Mouse (Mus musculus) layer of hippocampus, adult 8-10 months (tissue): ENCODE data around the gene Gm3285. TPM values are rescaled to one million over a fixed set of nuclear protein-coding genes. Genes with fewer than 3 reads are reported as not detected.
A peak's percentile ranks its signal among the peaks of the same experiment; 100 is the strongest.

Source experiments
- DNase-seq, 2 experiments: peaks; one replicate each; pipeline ENCODE4 v3.0.0; 2022; ENCODE audit warnings: low spot score in 2 of 2
- total RNA-seq, 4 experiments: library from RNA; stranded (reverse); gene quantifications; 2 replicates each; pipeline ENCODE4 v1.2.4; 2022

Gene Gm3285
- total RNA-seq, 4 experiments from 2014 or later, result not detected

DNA sequence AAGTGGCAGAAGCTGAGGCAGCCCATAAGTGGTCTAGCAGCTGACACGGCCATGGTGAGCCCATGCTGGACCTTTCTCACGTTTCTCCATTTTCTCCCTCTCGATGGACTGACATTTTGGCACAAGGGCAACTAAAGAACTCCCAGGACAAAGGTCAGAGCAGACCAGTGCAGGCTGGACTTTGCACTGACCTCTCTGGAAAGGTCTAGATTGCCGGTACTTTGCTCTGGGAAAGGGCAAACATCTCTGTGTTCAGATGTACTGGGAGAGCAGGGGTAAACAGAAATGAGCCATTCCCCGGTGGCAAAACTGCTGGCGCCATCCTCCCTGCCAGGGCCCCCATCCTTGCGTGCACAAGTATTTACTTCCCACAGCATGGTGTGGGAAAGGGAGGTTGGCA is 38.4 kb downstream of the Gm3285 start:
- no peak for DNase-seq

DNA sequence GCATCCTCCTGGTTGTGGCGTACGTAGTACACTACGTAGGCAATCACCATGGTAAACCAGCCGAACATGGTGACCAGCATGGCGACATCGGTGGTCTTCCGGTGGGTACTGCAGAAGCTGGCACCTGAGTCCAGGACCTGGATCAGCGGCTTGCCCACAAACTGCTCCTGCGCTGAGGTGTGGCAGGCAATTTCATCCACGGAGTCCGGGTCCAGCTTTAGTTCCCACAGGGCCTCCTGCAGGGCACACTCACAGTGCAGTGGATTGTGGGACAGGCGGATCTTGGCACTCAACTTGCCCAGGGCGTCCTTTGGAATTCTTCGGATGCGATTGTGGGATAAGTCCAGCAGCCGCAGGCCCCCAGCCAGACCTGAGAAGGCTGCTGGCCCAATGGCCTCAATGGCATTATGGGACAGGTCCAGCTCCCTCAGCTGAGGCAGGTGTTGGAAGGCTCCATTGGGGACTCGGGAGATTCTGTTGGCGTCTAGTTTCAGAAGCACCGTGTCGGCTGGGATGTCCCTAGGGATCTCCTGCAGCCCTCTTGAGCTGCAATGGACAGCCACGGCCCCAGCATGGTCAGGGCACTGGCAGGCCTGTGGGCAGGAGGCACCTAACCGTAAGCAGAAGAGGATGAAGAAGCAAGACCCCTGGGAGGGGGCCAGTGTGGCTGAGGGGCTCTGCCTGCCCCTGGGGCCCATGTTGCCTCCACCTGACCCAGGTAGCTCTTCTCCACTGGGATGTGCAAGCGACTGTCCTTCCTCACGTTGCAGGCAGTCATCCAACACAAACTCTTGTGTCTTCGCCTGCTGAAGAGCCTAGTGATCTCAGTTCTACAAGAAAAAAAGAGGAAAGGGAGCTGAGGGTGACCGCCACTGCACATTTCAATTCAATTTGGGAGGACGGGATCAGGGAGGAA is 39.4 kb downstream of the Gm3285 start:
- DNase-seq, result no peak

DNA sequence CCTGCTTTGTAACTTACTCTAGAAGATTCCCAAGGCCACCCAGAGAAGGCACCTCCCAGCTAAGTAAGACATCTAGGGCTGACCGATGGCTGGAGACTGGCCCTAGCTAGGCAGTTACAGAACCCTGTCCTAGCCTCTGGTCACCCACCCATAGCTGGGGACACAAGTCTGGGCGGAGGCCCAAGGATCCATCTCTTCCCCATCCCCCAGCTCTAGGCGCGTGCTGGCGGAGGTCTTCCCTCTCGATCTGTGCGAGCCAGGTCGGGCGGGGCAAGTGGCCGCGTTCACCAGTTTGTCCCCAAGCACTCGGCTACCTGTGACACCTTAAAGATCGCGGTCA is 40.1 kb downstream of the Gm3285 start:
- DNase-seq, result no peak

DNA sequence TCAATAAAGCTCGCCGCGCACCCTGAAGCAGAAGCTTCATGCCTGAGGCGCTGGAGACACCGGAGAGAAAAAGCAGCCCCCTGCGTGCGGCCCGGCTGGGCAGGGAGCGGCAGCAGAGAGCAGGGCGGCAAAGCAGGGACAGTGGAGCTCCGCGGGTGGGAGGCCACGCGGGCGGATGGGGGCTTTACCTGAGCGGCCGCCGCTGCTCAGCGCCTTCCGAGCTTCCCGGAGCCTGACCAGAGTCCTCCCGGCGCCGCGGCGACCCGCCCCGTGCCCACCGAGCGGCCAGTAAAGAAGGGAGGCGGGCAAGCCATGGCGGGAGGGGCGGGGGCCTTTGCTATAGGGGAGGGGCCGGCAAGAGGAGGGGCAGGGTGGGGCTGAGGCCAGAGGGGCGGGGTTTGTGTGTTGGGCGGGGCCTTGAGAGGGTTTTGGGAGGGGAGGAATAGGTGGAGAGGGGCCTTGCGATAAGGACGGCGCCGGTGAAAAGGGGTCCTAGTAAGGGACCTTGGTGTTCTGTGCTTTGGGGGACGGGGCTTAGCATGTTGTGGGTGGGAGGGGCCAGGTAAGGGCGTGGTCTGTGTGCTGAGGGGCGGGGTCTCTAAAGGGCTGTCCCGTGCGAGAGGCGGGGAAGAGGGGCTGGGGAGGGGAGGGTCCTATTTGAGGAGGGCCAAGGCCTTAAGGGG is 40.6 kb downstream of the Gm3285 start, which contains the start of gene Lrrc3:
Lrrc3 (minus strand) TSS at position 326 of the 683 bp plus-strand sequence.
- no peak for DNase-seq

DNA sequence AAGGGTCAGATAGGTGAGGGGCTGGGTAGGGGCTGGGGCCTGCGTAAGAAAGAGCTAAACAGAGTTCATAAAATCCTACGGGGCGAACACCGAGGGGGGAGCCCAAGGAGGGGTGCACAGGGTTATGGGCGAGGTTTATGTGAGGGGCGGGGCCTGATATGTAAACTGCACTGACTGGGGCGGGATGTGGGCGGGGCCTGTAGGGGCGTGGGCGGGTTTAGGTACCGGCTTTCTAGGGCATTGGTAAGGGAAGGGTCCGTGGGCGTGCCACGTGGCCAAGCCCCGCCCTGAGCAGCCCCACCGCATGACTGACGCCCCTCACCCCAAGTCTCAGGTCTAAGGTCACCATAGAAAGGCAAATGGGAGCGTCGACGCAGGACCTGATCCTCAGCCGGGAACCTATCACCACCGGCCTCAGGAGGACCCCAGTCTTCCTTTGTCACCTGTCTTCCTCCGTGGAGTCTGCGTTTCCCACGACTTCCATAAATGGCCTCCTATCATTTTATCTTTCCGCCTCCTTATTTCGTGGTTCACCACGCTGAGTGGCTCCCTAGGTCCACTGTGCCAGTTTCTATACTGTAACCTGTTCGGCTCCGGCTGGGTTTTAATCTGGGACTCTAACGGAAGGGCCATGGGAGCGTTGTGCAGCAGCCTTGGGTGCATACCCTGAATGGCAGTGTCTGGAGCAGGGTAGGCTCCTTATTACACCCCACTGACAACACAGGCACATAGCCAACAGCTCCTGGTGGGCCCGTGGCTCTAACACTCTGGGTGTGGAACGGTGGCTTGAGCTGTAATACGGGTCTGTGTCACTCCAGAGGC is 41.3 kb downstream of the Gm3285 start:
- DNase-seq, result peak in 1 of 2 experiments; percentile 23

Other genes starting within 250 kb of the Gm3285 start
- 10 to 100 TPM; 64.2 to 89.9 (median 76.6) TPM for gene Ube2g2, start 239.7 kb upstream of the Gm3285 start, total RNA-seq
- not detected for gene Tspear, start 175.4 kb upstream of the Gm3285 start, total RNA-seq
- gene Gm19402, start 171.2 kb upstream of the Gm3285 start, total RNA-seq, result not detected
- gene Gm9508, start 164.7 kb upstream of the Gm3285 start, total RNA-seq, result not detected
- gene Gm10272, start 155.3 kb upstream of the Gm3285 start, total RNA-seq, result not detected
- not detected for gene Gm10024, start 150.5 kb upstream of the Gm3285 start, total RNA-seq
- gene Gm10142, start 146.2 kb upstream of the Gm3285 start, total RNA-seq, result not detected
- not detected for gene Krtap12-1, start 141.4 kb upstream of the Gm3285 start, total RNA-seq
- gene Gm10100, start 135.5 kb upstream of the Gm3285 start, total RNA-seq, result not detected
- not detected for gene Gm18596, start 119.3 kb upstream of the Gm3285 start, total RNA-seq
- gene Gm9736, start 110.6 kb upstream of the Gm3285 start, total RNA-seq, result not detected
- gene Gm3233, start 102.3 kb upstream of the Gm3285 start, total RNA-seq, result not detected
- gene Gm3238, start 90.7 kb upstream of the Gm3285 start, total RNA-seq, result not detected
- not detected for gene Gm7138, start 85.0 kb upstream of the Gm3285 start, total RNA-seq
- not detected for gene Gm3250, start 79.4 kb upstream of the Gm3285 start, total RNA-seq
- gene Gm7137, start 73.8 kb upstream of the Gm3285 start, total RNA-seq, result not detected
- gene Gm9639, start 66.9 kb upstream of the Gm3285 start, total RNA-seq, result not detected
- gene Gm19668, start 62.8 kb upstream of the Gm3285 start, total RNA-seq, result not detected
- gene Gm9507, start 50.1 kb upstream of the Gm3285 start, total RNA-seq, result not detected
- not detected for gene Gm2696, start 47.3 kb upstream of the Gm3285 start, total RNA-seq
- gene Krtap10-4, start 34.9 kb upstream of the Gm3285 start, total RNA-seq, result not detected
- not detected for gene Krtap10-10, start 26.0 kb upstream of the Gm3285 start, total RNA-seq
- gene Gm36176, start 15.2 kb upstream of the Gm3285 start, total RNA-seq, result not detected
- gene Gm10318, start 9.1 kb upstream of the Gm3285 start, total RNA-seq, result not detected
- 1 to 10 TPM; 4.5 to 7.7 (median 5.4) TPM for gene Lrrc3, start 40.6 kb downstream of the Gm3285 start, total RNA-seq
- gene Trpm2, start 108.6 kb downstream of the Gm3285 start, total RNA-seq, result 10 to 100 TPM; 43.0 to 47.6 (median 45.7) TPM
- gene 1810043G02Rik, start 116.5 kb downstream of the Gm3285 start, total RNA-seq, result 10 to 100 TPM; 36.6 to 46.0 (median 40.5) TPM
- 100 to 1,000 TPM; 224 to 240 (median 229) TPM for gene Pfkl, start 148.1 kb downstream of the Gm3285 start, total RNA-seq
- under 1 TPM in 3 of 4 experiments, not detected in 1; 0.29 to 0.72 (median 0.30) TPM for gene Dnmt3l, start 180.0 kb downstream of the Gm3285 start, total RNA-seq
- gene Aire, start 181.6 kb downstream of the Gm3285 start, total RNA-seq, result under 1 TPM; 0.56 to 0.93 (median 0.63) TPM
- gene Icosl, start 207.3 kb downstream of the Gm3285 start, total RNA-seq, result 10 to 100 TPM; 12.1 to 13.2 (median 13.0) TPM